Mouse (Mus musculus): ENCODE measurements around the gene Zbtb9. TPM values are rescaled to one million over a fixed set of nuclear protein-coding genes. Genes with fewer than 3 reads are reported as not detected.
"Not testable (repeated sequence)": the region's sequence is repeated elsewhere in the genome, so short reads cannot be mapped to it uniquely, and the experiment has no call there.

Gene Zbtb9
- polyA plus RNA-seq, 1 experiment from 2014 or later, result 19.9 TPM

GRCm38 (mm10) chr17:26969257-26969656 is 3.7 kb upstream of the Zbtb9 start:
- H3K4me3 ChIP-seq (ENCODE audit: low read length), result no peak overlapping the region
- WGBS, result 88% methylated on average over 6 of the region's 6 CpGs
- peaks cover 28% of the 10 kb centered on the region for H3K36me3 ChIP-seq (ENCODE audit: insufficient read depth, low read length)
- H3K27ac ChIP-seq (ENCODE audit: low read length), result no peak overlapping the region
- H3K9ac ChIP-seq (replicated peaks; ENCODE audit: low read length), result no peak overlapping the region
- H3K4me1 ChIP-seq (ENCODE audit: insufficient read depth, low read length), result peaks cover 21% of the 10 kb centered on the region
- H3K9me3 ChIP-seq (ENCODE audit: low read length), result no peaks in the 10 kb centered on the region
- H3K27me3 ChIP-seq (ENCODE audit: insufficient read depth, low read length), result no peaks in the 10 kb centered on the region
- ATAC-seq (ENCODE audit: low FRiP score, low TSS enrichment), result no peak
- no peak overlapping the region for H3K4me2 ChIP-seq (replicated peaks; ENCODE audit: low read depth, low read length)

- H3K36me3 ChIP-seq (ENCODE audit: insufficient read depth, low read length), result peaks cover 27% of the 10 kb centered on the region
- WGBS, result 72% methylated on average over 12 of the region's 12 CpGs
- no peak overlapping the region for H3K9ac ChIP-seq (replicated peaks; ENCODE audit: low read length)
- ATAC-seq (ENCODE audit: low FRiP score, low TSS enrichment), result no peak
- no peak overlapping the region for H3K4me2 ChIP-seq (replicated peaks; ENCODE audit: low read depth, low read length)
- H3K4me1 ChIP-seq (ENCODE audit: insufficient read depth, low read length), result peaks cover 28% of the 10 kb centered on the region
- no peaks in the 10 kb centered on the region for H3K9me3 ChIP-seq (ENCODE audit: low read length)
- no peaks in the 10 kb centered on the region for H3K27me3 ChIP-seq (ENCODE audit: insufficient read depth, low read length)
- H3K27ac ChIP-seq (ENCODE audit: low read length), result no peak overlapping the region
- no peak overlapping the region for H3K4me3 ChIP-seq (ENCODE audit: low read length)
Measured at GRCm38 (mm10) chr17:26970221-26970620, 2.7 kb upstream of the Zbtb9 start.

GRCm38 (mm10) chr17:26971247-26971905 is 1.6 kb upstream of the Zbtb9 start:
- H3K27me3 ChIP-seq (ENCODE audit: insufficient read depth, low read length), result no peaks in the 10 kb centered on the region
- no peak for ATAC-seq (ENCODE audit: low FRiP score, low TSS enrichment)
- H3K4me3 ChIP-seq (ENCODE audit: low read length), result peak overlapping the region; percentile 97
- H3K9ac ChIP-seq (replicated peaks; ENCODE audit: low read length), result peak overlapping the region; percentile 95
- WGBS, result 68% methylated on average over 8 of the region's 8 CpGs
- H3K4me1 ChIP-seq (ENCODE audit: insufficient read depth, low read length), result peaks cover 28% of the 10 kb centered on the region
- peaks cover 25% of the 10 kb centered on the region for H3K36me3 ChIP-seq (ENCODE audit: insufficient read depth, low read length)
- no peak overlapping the region for H3K27ac ChIP-seq (ENCODE audit: low read length)
- no peaks in the 10 kb centered on the region for H3K9me3 ChIP-seq (ENCODE audit: low read length)
- H3K4me2 ChIP-seq (replicated peaks; ENCODE audit: low read depth, low read length), result peak overlapping the region; percentile 80

GRCm38 (mm10) chr17:26972107-26972506 is 860 bp upstream of the Zbtb9 start:
- H3K9ac ChIP-seq (replicated peaks; ENCODE audit: low read length), result peak overlapping the region; percentile 95
- H3K9me3 ChIP-seq (ENCODE audit: low read length), result no peaks in the 10 kb centered on the region
- no peak for ATAC-seq (ENCODE audit: low FRiP score, low TSS enrichment)
- H3K4me2 ChIP-seq (replicated peaks; ENCODE audit: low read depth, low read length), result peak overlapping the region; percentile 80
- H3K27me3 ChIP-seq (ENCODE audit: insufficient read depth, low read length), result no peaks in the 10 kb centered on the region
- peaks cover 28% of the 10 kb centered on the region for H3K4me1 ChIP-seq (ENCODE audit: insufficient read depth, low read length)
- peak overlapping the region; percentile 97 for H3K4me3 ChIP-seq (ENCODE audit: low read length)
- WGBS, result 1% methylated on average over 3 of the region's 3 CpGs
- H3K36me3 ChIP-seq (ENCODE audit: insufficient read depth, low read length), result peaks cover 27% of the 10 kb centered on the region
- peak overlapping the region; percentile 91 for H3K27ac ChIP-seq (ENCODE audit: low read length)

GRCm38 (mm10) chr17:26974547-26974946 is 1.6 kb downstream of the Zbtb9 start:
- no peak for ATAC-seq (ENCODE audit: low FRiP score, low TSS enrichment)
- Histone ChIP-seq H3K9ac (replicated peaks; ENCODE audit: low read length) (no peak overlapping the region), H3K27me3 (ENCODE audit: insufficient read depth, low read length) (no peaks in the 10 kb centered on the region), H3K9me3 (ENCODE audit: low read length) (no peaks in the 10 kb centered on the region), H3K36me3 (ENCODE audit: insufficient read depth, low read length) (peaks cover 37% of the 10 kb centered on the region), H3K27ac (ENCODE audit: low read length) (no peak overlapping the region), H3K4me2 (replicated peaks; ENCODE audit: low read depth, low read length) (peak overlapping the region; percentile 72; the same call in 1 of the 2 replicates), H3K4me1 (ENCODE audit: insufficient read depth, low read length) (peaks cover 28% of the 10 kb centered on the region), H3K4me3 (ENCODE audit: low read length) (no peak overlapping the region)
- WGBS, result 90% methylated on average over 15 of the region's 15 CpGs

GRCm38 (mm10) chr17:26975415-26975814 is 2.4 kb downstream of the Zbtb9 start:
- Histone ChIP-seq H3K9me3 (ENCODE audit: low read length) (no peaks in the 10 kb centered on the region), H3K27ac (ENCODE audit: low read length) (no peak overlapping the region), H3K9ac (replicated peaks; ENCODE audit: low read length) (no peak overlapping the region), H3K4me2 (replicated peaks; ENCODE audit: low read depth, low read length) (no peak overlapping the region), H3K4me1 (ENCODE audit: insufficient read depth, low read length) (peaks cover 28% of the 10 kb centered on the region), H3K27me3 (ENCODE audit: insufficient read depth, low read length) (no peaks in the 10 kb centered on the region), H3K4me3 (ENCODE audit: low read length) (no peak overlapping the region), H3K36me3 (ENCODE audit: insufficient read depth, low read length) (peaks cover 37% of the 10 kb centered on the region)
- no peak for ATAC-seq (ENCODE audit: low FRiP score, low TSS enrichment)

GRCm38 (mm10) chr17:26977354-26977753 is 4.4 kb downstream of the Zbtb9 start:
- not testable (repeated sequence) for ATAC-seq (ENCODE audit: low FRiP score, low TSS enrichment); H3K9me3 ChIP-seq (ENCODE audit: low read length); H3K27ac ChIP-seq (ENCODE audit: low read length); H3K4me3 ChIP-seq (ENCODE audit: low read length); H3K4me2 ChIP-seq (replicated peaks; ENCODE audit: low read depth, low read length); H3K27me3 ChIP-seq (ENCODE audit: insufficient read depth, low read length); H3K9ac ChIP-seq (replicated peaks; ENCODE audit: low read length)
- 88% methylated on average over 6 of the region's 6 CpGs for WGBS
- Histone ChIP-seq H3K36me3 (ENCODE audit: insufficient read depth, low read length) (peaks cover 42% of the 10 kb centered on the region), H3K4me1 (ENCODE audit: insufficient read depth, low read length) (peaks cover 14% of the 10 kb centered on the region)

- H3K36me3 ChIP-seq (ENCODE audit: insufficient read depth, low read length), result peaks cover 42% of the 10 kb centered on the region
- H3K4me1 ChIP-seq (ENCODE audit: insufficient read depth, low read length), result peaks cover 5% of the 10 kb centered on the region
- H3K9ac ChIP-seq (replicated peaks; ENCODE audit: low read length), result no peak overlapping the region
- H3K9me3 ChIP-seq (ENCODE audit: low read length), result no peaks in the 10 kb centered on the region
- no peaks in the 10 kb centered on the region for H3K27me3 ChIP-seq (ENCODE audit: insufficient read depth, low read length)
- ATAC-seq (ENCODE audit: low FRiP score, low TSS enrichment), result no peak
- H3K4me2 ChIP-seq (replicated peaks; ENCODE audit: low read depth, low read length), result no peak overlapping the region
- WGBS, result 79% methylated on average over 2 of the region's 2 CpGs
- H3K27ac ChIP-seq (ENCODE audit: low read length), result no peak overlapping the region
- H3K4me3 ChIP-seq (ENCODE audit: low read length), result no peak overlapping the region
Measured at GRCm38 (mm10) chr17:26979426-26979825, 6.5 kb downstream of the Zbtb9 start.

GRCm38 (mm10) chr17:26981050-26981449 is 8.1 kb downstream of the Zbtb9 start:
- H3K9ac ChIP-seq (replicated peaks; ENCODE audit: low read length), result no peak overlapping the region
- H3K27ac ChIP-seq (ENCODE audit: low read length), result no peak overlapping the region
- H3K9me3 ChIP-seq (ENCODE audit: low read length), result no peaks in the 10 kb centered on the region
- ATAC-seq (ENCODE audit: low FRiP score, low TSS enrichment), result no peak
- H3K4me2 ChIP-seq (replicated peaks; ENCODE audit: low read depth, low read length), result no peak overlapping the region
- no peaks in the 10 kb centered on the region for H3K27me3 ChIP-seq (ENCODE audit: insufficient read depth, low read length)
- 76% methylated on average over 2 of the region's 2 CpGs for WGBS
- H3K36me3 ChIP-seq (ENCODE audit: insufficient read depth, low read length), result peaks cover 31% of the 10 kb centered on the region
- no peak overlapping the region for H3K4me3 ChIP-seq (ENCODE audit: low read length)
- no peaks in the 10 kb centered on the region for H3K4me1 ChIP-seq (ENCODE audit: insufficient read depth, low read length)

GRCm38 (mm10) chr17:26983382-26983781 is 10.4 kb downstream of the Zbtb9 start:
- no peak overlapping the region for H3K4me2 ChIP-seq (replicated peaks; ENCODE audit: low read depth, low read length)
- H3K9me3 ChIP-seq (ENCODE audit: low read length), result no peaks in the 10 kb centered on the region
- no peak overlapping the region for H3K4me3 ChIP-seq (ENCODE audit: low read length)
- no peaks in the 10 kb centered on the region for H3K27me3 ChIP-seq (ENCODE audit: insufficient read depth, low read length)
- H3K27ac ChIP-seq (ENCODE audit: low read length), result no peak overlapping the region
- H3K36me3 ChIP-seq (ENCODE audit: insufficient read depth, low read length), result peaks cover 12% of the 10 kb centered on the region
- ATAC-seq (ENCODE audit: low FRiP score, low TSS enrichment), result no peak
- WGBS, result 85% methylated on average over 4 of the region's 4 CpGs
- no peak overlapping the region for H3K9ac ChIP-seq (replicated peaks; ENCODE audit: low read length)
- H3K4me1 ChIP-seq (ENCODE audit: insufficient read depth, low read length), result no peaks in the 10 kb centered on the region

All from kidney, embryonic 16.5 days (tissue).